Mouse (Mus musculus) limb, embryonic 10.5 days (tissue): ENCODE results near the gene Hoxd9. TPM values are rescaled to one million over a fixed set of nuclear protein-coding genes. Genes with fewer than 3 reads are reported as not detected.

Experiments
- DNase-seq: peaks from one replicate; pipeline ENCODE4 v3.0.0-alpha.2; 2017; ENCODE audit warnings: low spot score
- H3K27ac ChIP-seq: fragments of 300-500 bp; sonication (generic); 2 replicates; pipeline ENCODE4 v1.5.1; 2016; ENCODE audit warnings: mild to moderate bottlenecking
- H3K27me3 ChIP-seq: fragments of 300-500 bp; sonication (generic); 2 replicates; pipeline ENCODE4 v1.6.1; 2016; ENCODE audit warnings: low read depth, mild to moderate bottlenecking; ENCODE audit not compliant: poor library complexity, severe bottlenecking
- H3K36me3 ChIP-seq: fragments of 300-500 bp; sonication (generic); 2 replicates; pipeline ENCODE4 v1.6.1; 2016; ENCODE audit warnings: mild to moderate bottlenecking, moderate library complexity
- H3K4me1 ChIP-seq: fragments of 300-500 bp; sonication (generic); 2 replicates; pipeline ENCODE4 v1.6.1; 2016
- H3K4me3 ChIP-seq: fragments of 300-500 bp; sonication (generic); 2 replicates; pipeline ENCODE4 v1.5.1; 2016; ENCODE audit warnings: mild to moderate bottlenecking, moderate library complexity
- H3K9me3 ChIP-seq: fragments of 300-500 bp; sonication (generic); replicated peaks from 2 replicates; pipeline ENCODE4 v1.6.1; 2016; ENCODE audit warnings: mild to moderate bottlenecking
- WGBS: fragments of 180-500 bp; shearing (Covaris S2); methylation state at CpG from one replicate; pipeline ENCODE4 v1.1.7; 2016; 5-methylcytosine and 5-hydroxymethylcytosine counted together
- polyA plus RNA-seq: library from polyadenylated mRNA; unstranded; fragments of >200 nt; fragmentation: Nextera tagmentation; extraction: Ambion mirVana; gene quantifications from 2 replicates; pipeline ENCODE4 v1.2.1, GENCODE M21; 2016

The Hoxd9 gene
- polyA plus RNA-seq, 1 experiment from 2014 or later, result 38.0 TPM

DNA sequence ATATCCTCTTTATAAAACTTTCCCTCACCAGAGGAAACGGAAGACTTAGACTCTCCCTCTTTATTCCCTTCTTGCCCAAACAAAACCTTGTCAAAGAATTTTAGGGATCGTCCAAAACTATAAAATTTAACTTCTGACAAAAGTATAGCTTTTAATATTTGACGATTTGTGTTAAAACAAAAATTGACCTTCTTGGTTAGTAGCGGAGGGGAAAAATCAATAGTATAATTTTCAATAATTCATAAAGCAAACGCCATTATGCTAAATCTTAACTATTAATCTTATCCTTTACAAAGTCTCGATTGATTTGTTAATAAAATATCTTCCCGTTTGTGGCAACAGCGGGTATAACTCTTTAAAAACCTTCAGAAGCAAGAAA, 7.2 kb upstream of the Hoxd9 start:
- peak overlapping the region; percentile 99 for H3K27ac ChIP-seq
- peaks cover 50% of the 10 kb centered on the region for H3K4me1 ChIP-seq
- H3K27me3 ChIP-seq, result peaks cover 61% of the 10 kb centered on the region
- DNase-seq, result no peak
- peaks cover 34% of the 10 kb centered on the region for H3K36me3 ChIP-seq
- H3K4me3 ChIP-seq, result peak overlapping the region; percentile 80
- no peaks in the 10 kb centered on the region for H3K9me3 ChIP-seq
- WGBS, result 7% methylated on average over 8 of the region's 8 CpGs

DNA sequence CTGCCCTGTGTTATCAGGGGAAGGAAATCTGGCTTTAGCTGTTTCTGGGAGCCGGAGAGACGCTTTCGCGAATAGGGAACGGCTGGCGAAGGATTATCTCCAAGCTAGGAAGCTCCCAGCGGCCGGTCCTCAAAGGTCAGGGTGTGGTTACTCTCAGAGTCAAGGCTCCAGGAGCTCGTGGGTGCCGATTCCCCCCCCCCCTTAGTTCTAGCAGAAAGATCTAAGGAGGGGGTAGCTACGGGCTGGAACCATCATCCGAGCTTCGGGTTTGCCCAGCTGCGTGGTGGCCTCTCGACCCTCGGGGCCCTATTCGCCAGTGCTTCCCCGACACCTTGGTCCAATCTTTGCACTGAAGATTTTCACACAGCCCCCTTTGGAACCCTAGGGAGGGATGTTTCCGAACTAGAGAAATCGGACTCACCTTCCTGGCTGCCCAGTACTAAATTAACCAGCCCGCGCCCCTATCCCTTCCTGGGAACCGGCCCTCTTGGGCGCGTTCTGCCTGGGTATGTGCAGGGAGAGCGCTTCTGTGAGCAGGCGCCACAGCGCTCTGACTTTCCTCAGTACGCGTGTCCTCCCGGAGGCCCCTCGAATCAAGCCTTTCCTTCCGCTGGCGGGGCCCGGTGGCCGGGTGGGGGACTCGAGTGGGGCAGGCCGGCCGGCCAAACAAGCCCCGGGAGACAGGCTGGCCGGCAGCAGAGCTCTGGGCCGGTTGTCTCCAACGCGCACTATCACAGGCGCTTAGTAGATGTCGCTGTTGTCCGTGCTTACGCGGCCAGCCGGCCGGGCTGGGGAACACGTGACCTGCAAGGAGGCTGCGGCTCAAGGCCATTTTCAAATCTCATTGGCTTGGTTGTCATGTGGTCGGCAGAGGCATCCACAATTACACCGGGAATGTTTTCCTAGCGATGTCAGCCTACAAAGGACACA, 6.2 kb upstream of the Hoxd9 start, which contains the start of gene Hoxd10:
Hoxd10 (plus strand) TSS at position 903 of the 930 bp plus-strand sequence.
- peak within 1 kb of the TSS; percentile 99 for H3K27ac ChIP-seq
- DNase-seq, result peak; percentile 90
- H3K36me3 ChIP-seq, result peaks cover 34% of the 10 kb centered on the region
- H3K4me3 ChIP-seq, result peak within 1 kb of the TSS; percentile 80
- WGBS, result 1% methylated on average over 56 of the region's 56 CpGs
- no peaks in the 10 kb centered on the region for H3K9me3 ChIP-seq
- peaks cover 59% of the 10 kb centered on the region for H3K4me1 ChIP-seq
- peaks cover 66% of the 10 kb centered on the region for H3K27me3 ChIP-seq

DNA sequence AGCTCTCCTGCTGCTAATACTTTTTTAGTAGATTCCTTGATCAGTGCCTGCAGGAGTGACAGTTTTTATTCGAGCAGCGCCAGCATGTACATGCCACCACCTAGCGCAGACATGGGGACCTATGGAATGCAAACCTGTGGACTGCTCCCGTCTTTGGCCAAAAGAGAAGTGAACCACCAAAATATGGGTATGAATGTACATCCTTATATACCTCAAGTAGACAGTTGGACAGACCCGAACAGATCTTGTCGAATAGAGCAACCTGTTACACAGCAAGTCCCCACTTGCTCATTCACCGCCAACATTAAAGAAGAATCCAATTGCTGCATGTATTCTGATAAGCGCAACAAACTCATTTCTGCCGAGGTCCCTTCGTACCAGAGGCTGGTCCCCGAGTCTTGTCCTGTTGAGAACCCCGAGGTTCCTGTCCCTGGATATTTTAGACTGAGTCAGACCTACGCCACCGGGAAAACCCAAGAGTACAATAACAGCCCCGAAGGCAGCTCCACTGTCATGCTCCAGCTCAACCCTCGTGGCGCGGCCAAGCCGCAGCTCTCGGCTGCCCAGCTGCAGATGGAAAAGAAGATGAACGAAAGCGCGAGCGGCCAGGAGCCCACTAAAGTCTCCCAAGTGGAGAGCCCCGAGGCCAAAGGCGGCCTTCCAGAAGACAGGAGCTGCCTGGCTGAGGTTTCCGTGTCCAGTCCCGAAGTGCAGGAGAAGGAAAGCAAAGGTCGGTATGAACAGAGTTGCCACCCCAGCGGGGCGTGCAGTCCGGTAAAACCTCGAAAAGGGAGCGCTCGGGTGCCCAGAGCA, 5.3 kb upstream of the Hoxd9 start:
- H3K9me3 ChIP-seq, result no peaks in the 10 kb centered on the region
- H3K27me3 ChIP-seq, result peaks cover 70% of the 10 kb centered on the region
- H3K36me3 ChIP-seq, result peaks cover 31% of the 10 kb centered on the region
- peak overlapping the region; percentile 99 for H3K27ac ChIP-seq
- DNase-seq, result no peak
- 3% methylated on average over 35 of the region's 35 CpGs for WGBS
- H3K4me3 ChIP-seq, result peak overlapping the region; percentile 80
- peaks cover 63% of the 10 kb centered on the region for H3K4me1 ChIP-seq

DNA sequence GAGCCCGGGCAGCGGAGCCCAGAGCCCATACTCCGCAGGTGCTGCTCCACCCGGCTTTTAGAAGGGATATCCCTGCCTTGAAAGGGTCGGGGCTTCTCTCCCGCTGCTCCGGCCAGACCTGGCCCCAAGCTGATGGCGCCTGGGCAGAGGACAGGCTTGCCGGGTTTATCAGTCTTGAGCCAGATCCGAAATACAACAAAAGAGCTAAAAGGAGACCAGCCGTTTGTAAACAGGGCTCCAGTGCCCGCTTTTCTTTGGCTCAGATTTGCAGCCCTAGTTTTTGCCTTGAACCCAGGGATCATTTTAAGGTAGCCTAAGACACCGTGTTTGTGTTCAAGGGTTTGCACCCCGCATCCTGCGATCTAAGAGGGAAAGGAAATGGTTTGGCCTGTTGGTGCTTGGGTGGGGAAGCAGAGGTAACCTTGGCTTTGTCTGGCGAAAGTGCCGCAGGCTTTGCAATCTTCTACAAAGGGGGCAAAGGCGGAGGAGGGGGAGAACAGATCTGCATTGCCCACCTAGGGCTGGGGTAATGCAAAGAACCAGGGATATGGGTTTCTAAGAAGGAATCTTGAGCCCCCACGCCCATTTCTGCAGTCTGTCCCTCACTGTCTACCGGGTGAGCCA, 4.6 kb upstream of the Hoxd9 start:
- H3K36me3 ChIP-seq, result peaks cover 24% of the 10 kb centered on the region
- peaks cover 60% of the 10 kb centered on the region for H3K4me1 ChIP-seq
- DNase-seq, result no peak
- H3K27me3 ChIP-seq, result peaks cover 68% of the 10 kb centered on the region
- H3K4me3 ChIP-seq, result peak overlapping the region; percentile 80
- no peaks in the 10 kb centered on the region for H3K9me3 ChIP-seq
- under 1% methylated on average over 20 of the region's 20 CpGs for WGBS
- peak overlapping the region; percentile 99 for H3K27ac ChIP-seq

GRCm38 (mm10) chr2:74693432-74693827, 4.1 kb upstream of the Hoxd9 start:
- WGBS, result 3% methylated on average over 4 of the region's 4 CpGs
- Histone ChIP-seq H3K4me1 (peaks cover 62% of the 10 kb centered on the region), H3K4me3 (peak overlapping the region; percentile 80), H3K36me3 (peaks cover 24% of the 10 kb centered on the region), H3K27me3 (peaks cover 65% of the 10 kb centered on the region), H3K9me3 (no peaks in the 10 kb centered on the region), H3K27ac (peak overlapping the region; percentile 99)
- peak; percentile 52 for DNase-seq

GRCm38 (mm10) chr2:74694066-74694465, 3.5 kb upstream of the Hoxd9 start:
- Histone ChIP-seq H3K27me3 (peaks cover 62% of the 10 kb centered on the region), H3K4me3 (peak overlapping the region; percentile 80), H3K9me3 (no peaks in the 10 kb centered on the region), H3K27ac (peak overlapping the region; percentile 99), H3K4me1 (peaks cover 60% of the 10 kb centered on the region), H3K36me3 (peaks cover 24% of the 10 kb centered on the region)
- DNase-seq, result peak; percentile 77
- 2% methylated on average over 16 of the region's 16 CpGs for WGBS

DNA sequence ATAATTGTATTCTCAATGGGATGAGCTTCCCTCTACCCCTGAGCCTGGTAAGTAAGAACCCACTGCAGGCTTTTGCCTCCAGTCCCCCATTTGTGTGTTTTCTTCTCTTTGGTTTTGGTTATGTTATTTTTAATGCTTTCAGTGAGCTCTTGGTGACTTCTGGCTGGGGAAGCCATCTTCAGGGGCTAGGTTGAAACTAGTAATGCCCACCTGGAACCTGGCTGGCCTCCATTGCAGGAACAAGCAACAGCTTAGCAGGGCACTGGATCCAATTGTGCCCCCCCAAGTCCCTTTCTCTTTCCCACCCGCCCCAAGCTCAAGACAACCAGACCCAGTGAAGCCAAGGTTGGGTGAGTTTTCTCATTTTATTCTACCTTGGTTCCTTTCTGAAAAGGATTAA, 2.1 kb upstream of the Hoxd9 start:
- Histone ChIP-seq H3K4me1 (peaks cover 68% of the 10 kb centered on the region), H3K9me3 (no peaks in the 10 kb centered on the region), H3K27ac (peak overlapping the region; percentile 99), H3K36me3 (peaks cover 24% of the 10 kb centered on the region), H3K27me3 (peaks cover 69% of the 10 kb centered on the region), H3K4me3 (peak overlapping the region; percentile 80)
- 13% methylated on average over 1 of the region's 1 CpGs for WGBS
- DNase-seq, result peak; percentile 48

GRCm38 (mm10) chr2:74695813-74696430, 1.6 kb upstream of the Hoxd9 start:
- peak overlapping the region; percentile 99 for H3K27ac ChIP-seq
- H3K4me1 ChIP-seq, result peaks cover 73% of the 10 kb centered on the region
- peaks cover 24% of the 10 kb centered on the region for H3K36me3 ChIP-seq
- no peaks in the 10 kb centered on the region for H3K9me3 ChIP-seq
- peaks cover 73% of the 10 kb centered on the region for H3K27me3 ChIP-seq
- DNase-seq, result peak; percentile 49
- 1% methylated on average over 7 of the region's 7 CpGs for WGBS
- peak overlapping the region; percentile 80 for H3K4me3 ChIP-seq

GRCm38 (mm10) chr2:74696442-74697335, 838 bp upstream of the Hoxd9 start:
- Histone ChIP-seq H3K4me1 (peaks cover 75% of the 10 kb centered on the region), H3K27ac (peak overlapping the region; percentile 99), H3K27me3 (peaks cover 68% of the 10 kb centered on the region), H3K4me3 (peak overlapping the region; percentile 80), H3K36me3 (peaks cover 21% of the 10 kb centered on the region), H3K9me3 (no peaks in the 10 kb centered on the region)
- WGBS, result under 1% methylated on average over 34 of the region's 34 CpGs
- peak; percentile 80 for DNase-seq

- Histone ChIP-seq H3K27me3 (peaks cover 54% of the 10 kb centered on the region), H3K4me3 (peak overlapping the region; percentile 80), H3K27ac (peak overlapping the region; percentile 99), H3K9me3 (no peaks in the 10 kb centered on the region), H3K36me3 (0 out of 2 replicates have a peak, but pooled peaks cover 7% of the 10 kb centered on the region), H3K4me1 (peaks cover 76% of the 10 kb centered on the region)
- WGBS, result under 1% methylated on average over 84 of the region's 86 CpGs
- DNase-seq, result peak; percentile 82
Measured at GRCm38 (mm10) chr2:74698201-74699052, 900 bp downstream of the Hoxd9 start.

- H3K4me1 ChIP-seq, result peaks cover 82% of the 10 kb centered on the region
Measured at GRCm38 (mm10) chr2:74699053-74699430, 1.5 kb downstream of the Hoxd9 start.

More at GRCm38 (mm10) chr2:74699053-74699430, 1.5 kb downstream of the Hoxd9 start:
- H3K36me3 ChIP-seq, result 0 out of 2 replicates have a peak, but pooled peaks cover 5% of the 10 kb centered on the region
- under 1% methylated on average over 17 of the region's 17 CpGs for WGBS
- no peaks in the 10 kb centered on the region for H3K9me3 ChIP-seq
- DNase-seq, result peak; percentile 74
- peaks cover 54% of the 10 kb centered on the region for H3K27me3 ChIP-seq
- H3K27ac ChIP-seq, result peak overlapping the region; percentile 99
- H3K4me3 ChIP-seq, result peak overlapping the region; percentile 80
